Mouse (Mus musculus): Measurements from ENCODE around the gene Tbc1d17.

DNA sequence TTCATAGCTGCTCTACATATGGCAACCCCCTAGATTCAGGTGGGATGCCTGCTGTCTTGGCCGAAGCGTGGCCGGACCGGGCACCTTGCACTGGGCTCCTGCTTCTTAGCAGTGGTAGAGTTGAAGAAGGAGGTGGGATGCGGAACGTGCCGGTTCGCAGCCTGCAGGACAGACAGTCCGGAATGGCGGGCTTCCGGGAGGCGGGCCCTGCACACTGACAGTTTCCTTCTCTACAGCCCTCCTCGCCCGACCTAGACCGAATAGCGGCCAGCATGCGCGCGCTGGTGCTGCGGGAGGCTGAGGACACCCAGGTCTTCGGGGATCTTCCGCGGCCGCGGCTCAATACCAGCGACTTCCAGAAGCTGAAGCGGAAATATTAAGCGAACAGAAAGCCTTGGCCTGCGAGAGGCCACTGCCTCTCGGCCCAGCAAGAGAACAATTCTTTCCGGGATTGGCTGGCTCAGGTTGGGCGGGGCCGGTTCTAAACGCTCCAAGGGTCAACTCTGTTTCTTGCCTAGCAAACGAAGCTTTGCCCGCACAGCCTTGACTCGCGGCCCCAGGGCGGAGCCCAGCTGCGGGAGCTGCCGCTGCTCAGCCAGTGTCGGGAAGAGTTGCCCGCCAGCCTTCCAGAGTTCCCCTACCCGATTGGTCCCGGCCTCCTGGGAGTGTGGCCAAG lies 5.6 kb upstream of the Tbc1d17 start:
- TF ChIP-seq CTCF (IDR thresholded peaks at IDR 0.05; ENCODE audit: borderline replicate concordance, control insufficient read depth, extremely low read depth, insufficient read depth, low read length, poor library complexity) = peak; percentile 35; the same call in 1 of the 2 replicates
- TF ChIP-seq POLR2A (IDR thresholded peaks at IDR 0.05; ENCODE audit: control insufficient read depth, extremely low read depth, insufficient read depth, low read length, poor library complexity) = peak; percentile 80
